Mouse (Mus musculus) kidney, postnatal 36 days (tissue): Measurements from ENCODE around the gene Caprin2.
"Not testable (repeated sequence)": the region's sequence is repeated elsewhere in the genome, so short reads cannot be mapped to it uniquely, and the experiment has no call there.

ENCODE experiments used
- DNase-seq, 2 experiments: peaks; one replicate each; pipeline ENCODE4 v3.0.0; 2021 to 2022; ENCODE audit warnings: mixed read lengths in 2 of 2

Caprin2 gene

DNA sequence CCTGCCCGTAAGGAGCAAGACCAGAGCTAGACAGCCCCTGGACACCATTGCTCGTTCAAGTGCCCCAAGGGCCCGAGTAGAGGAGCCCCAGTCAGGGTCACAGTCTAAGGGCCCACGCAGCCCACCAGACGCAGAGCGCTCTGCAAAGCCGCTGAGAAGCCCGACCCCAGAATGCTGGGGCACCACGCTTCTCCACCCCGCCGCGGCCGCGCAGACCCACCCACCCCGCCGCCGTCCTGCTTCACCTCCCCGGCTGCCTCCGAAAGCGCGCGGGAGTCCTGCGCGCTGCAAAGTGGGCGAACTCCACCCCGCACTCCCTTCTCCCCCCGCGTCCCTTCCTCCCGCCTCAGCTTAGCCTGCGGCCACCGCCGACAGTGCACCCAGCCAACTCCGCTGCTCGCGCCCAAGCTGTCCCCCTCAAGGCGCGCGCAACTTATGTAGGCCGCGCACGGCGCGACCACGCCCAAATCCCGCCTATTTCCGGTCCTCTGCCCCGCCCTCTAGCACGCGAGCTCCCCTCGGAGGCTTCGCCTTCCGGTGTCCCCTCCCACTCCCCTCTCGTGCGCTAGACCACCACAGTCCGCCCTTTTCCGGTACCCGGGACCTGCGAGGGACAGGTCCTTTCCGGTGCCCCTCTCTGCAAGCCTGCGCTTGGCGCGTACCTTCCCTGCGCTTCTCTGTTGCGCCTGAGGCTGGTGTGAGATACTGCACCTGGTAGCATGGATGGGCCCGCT lies at the start of gene Caprin2:
Gene Caprin2, minus strand, starts transcription at position 465 of the 734 bp plus-strand sequence.
- peak; percentile 88 to 91 for DNase-seq

DNA sequence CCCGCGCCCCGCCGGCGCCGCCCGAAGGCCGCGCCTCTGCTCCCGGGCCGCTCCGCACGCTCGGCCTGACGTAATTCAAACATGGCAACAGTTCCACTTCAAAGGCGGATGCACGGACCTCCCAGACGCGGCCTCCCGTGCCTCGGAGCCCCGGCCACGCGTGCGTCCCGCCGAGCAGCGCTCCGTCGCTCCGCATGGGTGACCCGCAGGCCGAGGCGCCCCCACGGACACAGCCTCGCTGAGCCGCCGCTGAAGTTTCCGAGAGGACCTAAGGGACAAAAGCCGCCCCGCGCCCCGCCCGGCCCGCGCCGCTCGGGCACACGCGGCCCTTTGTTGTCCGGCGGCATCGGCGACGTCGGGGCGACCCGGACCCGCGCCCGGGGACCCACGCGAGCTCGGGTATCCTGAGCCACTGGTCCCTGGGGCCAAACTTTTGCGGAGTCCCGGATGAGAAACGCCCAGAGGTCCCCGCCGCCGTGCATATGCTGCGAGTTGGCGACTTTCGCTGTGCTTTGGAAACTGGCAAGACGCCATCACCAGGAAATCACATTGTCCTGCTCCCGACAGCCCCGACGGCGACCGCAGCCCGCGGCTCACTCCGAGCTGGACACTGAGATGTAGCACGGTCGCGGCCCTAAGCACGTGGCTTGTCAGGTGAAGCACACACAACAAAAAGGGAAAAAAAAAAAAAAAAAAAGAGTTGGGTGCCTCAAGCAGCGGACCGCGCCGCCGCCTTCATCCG lies 48.9 kb upstream of the Caprin2 start:
- DNase-seq = peak; percentile 66 to 81

DNA sequence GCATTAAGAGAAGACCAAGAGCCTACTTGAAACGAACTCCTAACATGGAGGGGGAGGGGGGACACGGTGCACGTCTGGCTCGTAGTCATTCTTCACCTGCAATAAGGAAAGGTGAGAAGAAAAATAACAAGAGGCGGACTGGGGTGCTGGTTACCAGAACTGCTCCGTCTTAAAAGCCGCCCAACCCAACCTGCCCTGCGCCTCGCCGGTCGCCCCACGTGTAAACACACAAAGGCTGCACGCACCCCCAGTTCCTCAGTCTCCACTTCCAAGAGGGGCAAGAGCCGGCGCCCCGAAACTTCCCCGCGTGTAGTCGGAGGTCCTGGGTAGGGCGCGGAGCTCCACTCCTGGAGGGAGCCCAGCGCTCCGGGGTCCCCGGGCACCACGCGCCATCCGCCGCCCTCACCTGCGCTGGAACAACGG lies 48.3 kb upstream of the Caprin2 start:
- no peak for DNase-seq

DNA sequence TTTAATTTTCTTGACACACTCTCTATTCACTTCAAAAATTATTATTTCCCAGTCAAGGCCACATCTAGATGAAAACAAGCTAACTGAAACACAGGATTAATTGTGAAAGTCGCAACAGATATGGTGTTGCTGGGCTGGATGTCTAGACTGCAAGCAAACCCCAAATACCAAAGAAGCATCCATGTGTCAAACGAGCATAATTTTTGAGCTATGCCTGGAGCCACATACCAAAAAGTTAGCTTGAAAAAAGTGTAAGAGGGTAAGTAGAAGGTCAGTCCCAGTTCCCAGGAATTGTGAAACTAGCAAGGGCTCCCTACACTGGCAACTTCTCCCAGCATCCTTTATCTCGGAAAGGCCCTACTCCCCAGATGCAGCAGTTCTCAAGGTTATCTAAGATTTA lies 47.7 kb upstream of the Caprin2 start:
- peak; percentile 5 to 10 for DNase-seq

DNA sequence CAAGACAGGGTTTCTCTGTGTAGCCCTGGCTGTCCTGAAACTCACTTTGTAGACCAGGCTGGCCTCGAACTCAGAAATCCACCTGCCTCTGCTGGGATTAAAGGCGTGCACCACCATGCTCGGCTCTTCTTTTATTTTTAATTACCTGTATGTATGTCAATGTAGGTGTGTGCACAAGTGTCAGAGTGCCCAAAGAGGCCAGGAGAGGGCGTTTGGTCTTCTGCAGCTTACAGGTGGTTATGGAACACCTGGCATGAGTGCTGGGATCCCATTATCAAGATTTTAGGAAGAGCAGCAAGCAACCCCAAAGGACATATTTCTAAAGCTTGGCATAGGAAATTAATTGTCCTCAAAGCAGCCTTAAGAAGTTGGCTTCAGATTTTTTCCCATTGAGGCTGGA lies 46.4 kb upstream of the Caprin2 start:
- DNase-seq = no peak

DNA sequence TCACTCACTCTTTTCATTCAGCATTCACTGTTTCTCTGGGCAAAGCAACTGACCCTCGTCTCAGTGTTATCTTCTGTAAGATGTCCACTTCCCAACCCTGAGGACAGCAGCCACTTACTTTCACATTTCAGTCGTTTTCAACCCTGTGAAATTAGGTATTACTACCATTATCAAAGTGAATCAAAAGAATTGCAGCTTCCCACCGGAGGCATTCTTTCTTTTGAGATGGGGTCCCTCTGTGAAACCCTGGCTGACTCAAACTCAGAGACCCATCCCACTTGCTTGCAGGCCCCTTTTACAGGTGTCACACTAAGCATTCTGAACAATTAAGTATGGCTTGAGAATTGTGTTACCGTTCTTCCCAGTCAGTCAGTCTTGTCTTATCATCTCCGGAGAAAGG lies 45.8 kb upstream of the Caprin2 start:
- no peak for DNase-seq

DNA sequence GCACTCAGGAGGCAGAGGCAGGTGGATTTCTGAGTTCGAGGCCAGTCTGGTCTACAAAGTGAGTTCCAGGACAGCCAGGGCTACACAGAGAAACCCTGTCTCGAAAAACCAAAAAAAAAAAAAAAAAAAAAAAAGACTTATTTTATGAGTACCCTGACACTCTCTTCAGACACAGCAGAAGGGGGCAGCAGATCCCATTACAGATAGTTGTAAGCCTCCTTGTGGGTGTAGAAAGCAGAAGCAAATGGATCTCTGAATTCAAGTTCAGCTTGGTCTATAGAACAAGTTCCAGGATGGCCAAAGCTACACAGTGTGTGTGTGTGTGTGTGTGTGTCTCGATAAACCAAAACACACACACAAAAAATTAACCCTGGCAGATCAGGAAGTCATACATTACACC lies 44.3 kb upstream of the Caprin2 start:
- peak in 1 of 2 experiments; percentile 35 for DNase-seq

DNA sequence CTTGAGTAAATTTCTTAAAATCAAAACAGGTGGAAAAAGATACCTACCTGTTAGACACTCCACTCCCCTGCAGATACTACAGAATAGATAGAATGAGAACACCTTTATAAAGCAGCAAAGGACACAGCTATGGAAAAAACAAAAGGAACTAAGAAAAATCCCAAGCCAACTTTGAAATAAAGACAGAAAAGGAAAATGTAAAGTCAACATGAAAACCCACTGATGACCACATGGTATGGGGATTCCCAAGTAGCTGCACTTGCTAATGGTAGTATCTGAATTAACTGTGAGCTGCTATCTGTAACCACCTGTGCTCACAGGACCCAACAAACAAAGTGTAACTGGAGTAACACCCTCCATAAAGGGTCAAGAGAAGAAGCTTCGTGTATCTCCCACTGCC lies 41.7 kb upstream of the Caprin2 start:
- DNase-seq = no peak

DNA sequence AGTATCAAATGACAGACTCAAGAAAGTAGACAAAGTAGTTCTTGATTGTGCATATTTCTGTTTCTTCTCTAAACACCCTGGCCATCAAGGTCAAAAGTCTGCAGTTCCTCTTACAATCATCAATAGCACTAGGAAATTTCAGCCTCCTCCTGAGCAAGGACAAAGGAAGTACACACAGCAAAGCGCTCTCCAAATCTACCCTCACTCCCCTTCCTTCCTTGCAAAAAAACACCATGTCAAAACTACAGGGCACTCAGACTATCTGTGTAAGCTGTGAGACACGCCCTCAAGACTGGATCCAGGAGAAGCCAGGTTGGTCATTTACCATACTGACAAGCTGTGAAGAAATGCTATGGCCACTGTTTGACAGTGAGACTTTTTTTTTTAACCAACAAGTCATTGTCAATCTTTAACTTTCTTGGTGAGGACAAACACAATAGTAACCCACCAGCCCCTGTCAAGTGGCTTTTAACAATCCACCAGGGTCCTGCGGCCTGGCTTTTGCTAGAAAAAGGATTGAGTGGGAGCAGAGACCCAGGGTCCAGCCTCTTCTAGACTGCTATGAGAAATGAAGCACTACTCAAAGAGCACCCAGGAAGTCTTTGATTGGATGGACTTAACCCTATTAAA lies 39.0 kb upstream of the Caprin2 start:
- DNase-seq = no peak

DNA sequence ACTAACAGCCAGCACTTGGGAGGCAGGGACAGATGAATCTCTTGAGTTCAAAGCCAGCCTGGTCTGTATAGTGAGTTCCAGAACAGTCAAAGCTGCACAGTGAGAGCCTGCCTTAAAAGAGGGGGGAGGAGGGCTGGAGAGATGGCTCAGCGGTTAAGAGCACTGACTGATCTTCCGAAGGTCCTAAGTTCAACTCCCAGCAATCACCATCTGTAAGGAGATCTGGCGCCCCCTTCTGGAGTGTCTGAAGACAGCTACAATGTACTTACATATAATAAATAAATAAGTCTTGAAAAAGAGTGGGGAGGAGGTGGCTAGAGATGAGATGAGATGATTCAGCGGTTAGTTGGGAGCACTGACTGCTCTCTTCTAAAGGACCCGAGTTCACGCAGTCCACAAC lies 35.2 kb upstream of the Caprin2 start:
- peak in 1 of 2 experiments; percentile 57 for DNase-seq

DNA sequence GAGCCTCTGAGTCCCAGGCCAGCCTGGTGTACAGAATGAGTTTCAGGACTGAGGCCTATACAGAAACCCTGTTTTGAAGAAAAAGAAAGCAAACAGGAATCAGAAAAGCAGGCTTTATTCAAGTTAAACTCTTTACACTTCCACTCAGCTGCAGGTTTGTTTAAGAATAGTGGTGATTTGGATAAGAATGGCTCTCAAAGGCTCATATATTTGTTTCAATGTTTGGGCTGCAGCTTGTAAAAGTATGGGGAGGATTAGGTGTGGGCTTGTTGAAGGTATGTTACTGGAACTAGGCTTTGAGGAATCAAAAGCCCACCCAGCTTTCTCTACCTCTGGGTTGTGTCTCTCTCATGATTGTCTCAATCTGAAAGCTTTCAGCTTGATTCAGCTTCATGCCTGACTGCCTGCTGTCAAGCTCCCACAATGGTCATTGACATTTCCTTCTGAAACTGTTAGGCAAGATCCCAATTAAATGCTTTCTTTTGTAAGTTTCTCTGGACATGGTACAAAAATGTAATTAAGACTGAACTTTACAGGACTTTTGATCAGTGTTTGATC lies 22.9 kb upstream of the Caprin2 start:
- DNase-seq = no peak

DNA sequence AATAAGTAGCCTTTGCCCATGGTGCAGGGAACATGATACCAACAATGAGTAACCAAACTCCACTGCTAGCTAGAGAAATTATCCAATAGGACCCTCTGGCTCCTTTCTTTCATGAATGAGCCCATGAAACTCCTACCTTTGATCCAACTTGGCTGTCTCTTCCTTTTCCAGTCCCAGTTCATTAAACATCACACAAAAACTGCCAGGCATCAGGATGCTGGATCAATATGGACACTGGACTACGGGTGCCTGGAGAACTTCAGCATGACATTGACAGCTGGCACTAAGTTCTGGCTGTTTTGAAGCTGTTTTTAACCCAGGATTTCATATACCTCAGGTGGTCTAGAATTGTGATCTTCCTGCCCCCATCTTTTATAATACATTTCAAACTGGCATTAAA lies 21.6 kb upstream of the Caprin2 start:
- no peak for DNase-seq

DNA sequence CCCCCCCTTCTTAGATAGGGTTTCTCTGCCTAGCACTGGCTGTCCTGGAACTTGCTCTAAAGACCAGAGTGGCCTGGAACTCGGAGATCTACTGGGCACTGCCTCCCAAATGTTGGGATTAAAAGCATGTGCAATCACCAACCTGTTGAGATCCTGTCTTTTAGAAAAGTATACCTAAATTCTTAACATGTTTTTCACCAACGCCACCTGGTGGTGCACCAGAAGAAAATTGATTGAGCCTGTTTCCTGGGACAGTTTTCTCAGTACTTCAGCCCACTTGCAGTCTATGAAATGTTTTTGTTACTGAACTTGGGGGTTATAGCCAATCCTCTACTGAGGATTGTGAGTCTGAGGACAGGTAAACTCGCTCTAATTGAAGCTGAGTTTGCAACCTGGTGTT lies 20.8 kb upstream of the Caprin2 start:
- peak in 1 of 2 experiments; percentile 56 for DNase-seq

DNA sequence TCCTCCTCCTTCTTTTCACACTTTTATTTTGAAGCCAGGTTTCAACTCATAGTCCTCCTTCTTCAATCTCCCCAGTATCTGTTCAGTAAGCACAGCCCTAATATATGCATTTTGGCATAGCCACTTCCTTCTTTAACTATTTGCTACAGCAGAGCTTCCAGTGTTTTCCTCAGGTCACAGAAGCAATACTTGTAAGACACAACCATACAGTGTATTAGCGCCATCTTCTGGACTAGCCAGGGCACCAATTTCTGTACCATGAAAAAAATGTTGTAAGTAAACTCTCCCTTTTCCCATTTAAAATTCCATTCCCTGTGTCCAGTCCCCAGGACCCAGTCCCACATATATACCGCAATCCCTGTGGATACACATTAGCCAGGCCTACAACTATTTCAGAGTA lies 17.9 kb upstream of the Caprin2 start:
- peak; percentile 69 to 71 for DNase-seq

DNA sequence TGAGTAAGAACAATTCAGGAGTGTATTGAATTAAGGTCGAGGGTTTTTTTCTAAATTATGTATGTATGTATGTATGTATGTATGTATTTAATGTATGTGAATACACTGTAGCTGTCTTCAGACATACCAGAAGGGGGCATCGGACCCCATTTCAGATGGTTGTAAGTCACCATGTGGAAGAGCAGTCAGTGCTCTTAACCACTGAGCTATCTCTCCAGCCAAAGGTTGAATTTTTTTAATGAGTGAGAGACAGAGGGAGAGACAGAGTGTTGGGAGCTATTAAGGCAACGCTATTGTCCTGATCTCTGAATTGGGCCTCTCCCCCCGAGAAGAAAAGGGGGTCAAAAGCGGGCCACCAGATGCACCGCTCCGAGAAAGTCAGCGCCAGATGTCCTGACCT lies 15.9 kb upstream of the Caprin2 start:
- DNase-seq = not testable (repeated sequence)

DNA sequence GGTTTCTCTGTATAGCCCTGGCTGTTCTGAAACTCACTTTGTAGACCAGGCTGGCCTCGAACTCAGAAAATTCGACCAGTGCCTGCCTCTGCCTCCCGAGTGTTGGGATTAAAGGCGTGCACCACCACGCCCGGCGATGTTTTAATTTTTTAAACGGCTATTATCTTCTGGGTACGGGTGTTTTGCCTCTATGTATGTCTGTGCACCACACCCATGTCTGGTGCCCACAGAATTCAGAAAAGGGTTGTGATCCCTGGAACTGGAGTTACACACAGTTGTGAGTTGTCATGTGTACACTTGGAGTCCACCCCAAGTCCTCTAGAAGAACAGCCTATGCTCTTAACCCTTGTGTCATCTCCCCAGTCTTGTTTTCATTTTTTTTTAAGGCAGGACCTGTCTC lies 10.9 kb upstream of the Caprin2 start:
- no peak for DNase-seq

DNA sequence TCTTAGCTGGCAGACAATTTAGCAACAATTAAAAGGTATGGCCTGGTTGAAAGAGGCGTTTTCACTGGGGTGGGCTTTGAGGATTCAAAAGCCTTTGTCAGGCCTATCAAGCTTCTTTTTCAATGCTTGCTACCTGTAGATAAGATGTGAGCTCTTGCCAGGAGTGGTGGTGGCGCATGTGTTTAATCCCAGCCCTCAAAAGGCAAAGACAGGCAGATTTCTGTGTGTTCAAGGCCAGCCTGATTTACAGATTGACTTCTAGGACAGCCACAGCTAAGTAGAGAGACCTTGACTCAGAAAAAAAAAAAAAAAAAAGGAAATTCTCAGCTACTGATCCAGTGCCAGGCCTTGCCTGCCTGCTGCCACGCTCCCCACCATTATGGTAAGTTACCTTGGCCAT lies 6.7 kb upstream of the Caprin2 start:
- no peak for DNase-seq

DNA sequence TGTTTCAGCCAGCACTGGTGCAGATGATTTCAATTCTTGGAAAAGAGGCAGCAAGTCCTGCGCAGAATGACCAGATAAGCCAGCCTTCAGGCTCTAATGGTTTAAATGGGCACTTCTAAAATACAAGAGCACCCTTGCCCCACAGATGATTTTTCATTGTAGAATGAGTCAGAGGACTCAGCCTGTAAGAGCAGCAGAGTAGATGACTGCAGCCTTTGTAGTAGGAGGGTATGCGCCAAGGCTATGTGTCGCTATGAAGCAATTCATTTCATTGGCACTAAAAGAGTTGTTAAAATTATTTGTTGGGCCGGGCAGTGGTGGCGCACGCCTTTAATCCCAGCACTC lies 442 bp upstream of the Caprin2 start:
- DNase-seq = no peak

DNA sequence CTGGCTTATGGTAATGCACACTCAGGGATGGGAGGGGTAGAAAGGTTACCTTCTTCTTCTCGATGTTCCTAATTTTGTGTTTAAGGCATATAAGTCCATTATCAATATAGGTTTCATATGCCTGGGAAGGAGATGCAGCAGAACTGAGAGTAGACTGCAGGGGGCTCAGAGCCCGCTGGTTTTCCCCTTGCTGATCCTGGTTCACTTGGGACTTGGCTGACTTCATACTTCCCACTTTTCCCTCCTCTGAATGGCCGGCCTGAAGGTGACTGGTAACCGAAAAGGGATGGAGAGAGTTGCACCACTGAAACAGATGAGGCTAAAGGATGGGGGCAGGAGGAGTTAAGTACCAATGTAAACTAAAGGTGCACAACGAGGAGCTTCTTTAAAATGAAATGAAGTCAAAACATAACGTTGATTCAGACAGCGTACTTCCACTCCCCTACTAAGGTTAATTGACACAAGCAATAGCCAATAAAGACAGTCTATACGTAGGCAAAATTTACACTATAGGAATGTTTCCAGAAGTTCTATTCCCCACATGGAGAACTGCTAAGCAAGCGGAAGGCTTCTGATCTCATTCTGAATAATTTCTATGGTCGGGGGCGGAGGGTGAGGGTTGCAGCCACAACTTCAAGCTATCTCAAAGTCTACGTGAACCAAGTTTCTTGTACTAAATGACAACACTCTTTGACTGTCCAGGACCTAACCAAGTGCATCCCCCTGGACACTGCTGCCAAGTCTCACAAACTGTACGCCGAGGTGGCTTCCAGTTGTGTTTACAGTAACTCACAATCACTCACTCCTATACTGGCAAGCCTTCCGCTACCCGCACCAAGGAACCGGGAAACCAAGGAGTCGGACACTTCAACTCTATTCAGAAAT lies 907 bp downstream of the Caprin2 start:
- DNase-seq = peak in 1 of 2 experiments; percentile 1

DNA sequence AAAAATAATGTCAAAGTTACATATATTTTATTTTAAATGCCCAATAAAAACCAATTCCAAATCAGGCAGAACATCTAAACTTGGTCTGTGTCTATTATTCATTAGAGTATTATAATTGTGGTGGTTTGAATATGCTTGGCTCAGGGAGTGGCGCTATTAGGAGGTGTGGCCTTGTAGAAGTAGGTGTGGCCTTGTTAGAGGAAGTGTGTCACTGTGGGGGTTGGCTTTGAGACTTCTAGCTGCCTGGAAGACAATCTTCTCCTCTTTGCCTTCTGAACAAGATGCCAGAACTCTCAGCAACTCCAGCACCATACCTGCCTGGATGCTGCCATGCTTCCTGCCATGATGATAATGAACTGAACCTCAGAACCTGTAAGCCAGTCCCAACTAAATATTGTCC lies 22.1 kb downstream of the Caprin2 start:
- no peak for DNase-seq

DNA sequence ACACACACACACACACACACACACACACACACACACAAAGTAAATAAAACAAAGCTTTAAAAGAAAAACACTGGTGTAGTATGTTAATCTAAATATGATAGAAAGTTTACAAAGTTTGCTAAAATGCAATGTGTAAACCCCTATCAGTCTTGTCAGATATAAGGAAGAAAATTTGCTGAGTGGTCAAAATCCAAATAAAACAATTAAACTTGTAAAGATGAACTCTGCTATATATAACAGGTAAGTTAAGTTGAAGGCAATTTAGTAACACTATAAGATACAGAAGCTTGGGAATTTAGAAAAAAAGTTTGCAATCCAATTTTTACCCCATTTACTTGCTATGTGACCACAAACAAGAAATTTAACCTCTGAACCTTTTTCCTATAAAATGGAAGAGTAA lies 50.4 kb downstream of the Caprin2 start:
- no peak for DNase-seq

DNA sequence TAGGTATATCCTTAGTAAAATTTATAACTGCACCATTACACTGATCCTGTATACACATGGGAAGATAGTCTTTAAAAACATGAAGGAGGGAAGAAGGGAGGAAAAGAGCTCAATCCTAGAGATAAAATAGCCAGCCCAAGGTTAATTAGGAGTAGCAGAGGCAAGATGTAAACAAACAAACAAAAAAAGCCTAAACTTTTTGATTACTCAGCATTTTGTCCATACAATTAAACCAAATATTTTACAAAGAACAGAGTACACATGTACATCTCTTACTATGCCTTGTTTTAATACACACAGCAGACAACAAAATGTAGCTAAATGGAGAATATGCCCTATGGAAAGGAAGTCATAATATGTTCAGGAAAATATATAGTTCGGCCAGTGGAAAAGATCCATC lies 54.3 kb downstream of the Caprin2 start:
- no peak for DNase-seq

DNA sequence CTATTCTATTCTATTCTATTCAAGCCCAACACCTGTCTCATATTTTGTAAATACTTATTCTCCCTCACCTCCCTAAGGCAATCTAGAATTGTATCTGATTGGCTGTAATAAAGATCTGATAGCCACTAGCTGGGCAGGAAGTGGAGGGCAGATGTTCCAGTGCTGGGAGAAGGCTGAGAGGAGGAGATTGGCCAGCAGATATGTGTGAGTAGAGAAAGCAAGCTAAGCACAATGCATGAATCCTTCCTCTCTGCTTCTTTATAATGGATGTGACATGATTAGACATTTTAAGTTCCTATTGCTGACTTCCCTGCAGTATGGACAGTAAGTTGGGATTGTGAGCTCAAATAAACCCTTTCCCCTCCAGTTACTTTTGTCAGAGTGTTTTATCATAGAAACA lies 57.6 kb downstream of the Caprin2 start:
- DNase-seq = no peak
